Mouse (Mus musculus): Measurements from ENCODE around the gene Rnls. TPM values are rescaled to one million over a fixed set of nuclear protein-coding genes. Genes with fewer than 3 reads are reported as not detected.

Gene Rnls
- polyA plus RNA-seq, 1 experiment from 2014 or later = 6.0 TPM

- 90% methylated on average over 2 of the region's 2 CpGs for WGBS
- no peak overlapping the region for H3K4me3 ChIP-seq (ENCODE audit: low read depth, low read length)
- DNase-seq (ENCODE audit: low spot score) (no peak), ATAC-seq (replicated peaks; ENCODE audit: low FRiP score) (no peak)
- H3K27ac ChIP-seq (ENCODE audit: low read depth, low read length) = no peak overlapping the region
- H3K27me3 ChIP-seq (ENCODE audit: control insufficient read depth, insufficient read depth, low read length) = no peaks in the 10 kb centered on the region
- no peaks in the 10 kb centered on the region for H3K36me3 ChIP-seq (ENCODE audit: control insufficient read depth, insufficient read depth, low read length)
- no peak overlapping the region for H3K4me2 ChIP-seq (ENCODE audit: low read depth, low read length, severe bottlenecking)
- no peaks in the 10 kb centered on the region for H3K4me1 ChIP-seq (replicated peaks; ENCODE audit: control insufficient read depth, insufficient read depth, low read length)
- no peaks in the 10 kb centered on the region for H3K9me3 ChIP-seq (ENCODE audit: control insufficient read depth, low read length)
- H3K9ac ChIP-seq (ENCODE audit: low read length) = no peak overlapping the region
Observed at GRCm38 (mm10) chr19:33159897-33160296, 232.2 kb downstream of the Rnls start.

GRCm38 (mm10) chr19:33159192-33159591 is 232.9 kb downstream of the Rnls start:
- WGBS = 94% methylated on average over 1 of the region's 1 CpGs
- Histone ChIP-seq H3K27ac (ENCODE audit: low read depth, low read length) (no peak overlapping the region), H3K4me1 (replicated peaks; ENCODE audit: control insufficient read depth, insufficient read depth, low read length) (no peaks in the 10 kb centered on the region), H3K9me3 (ENCODE audit: control insufficient read depth, low read length) (no peaks in the 10 kb centered on the region), H3K9ac (ENCODE audit: low read length) (no peak overlapping the region), H3K36me3 (ENCODE audit: control insufficient read depth, insufficient read depth, low read length) (no peaks in the 10 kb centered on the region), H3K27me3 (ENCODE audit: control insufficient read depth, insufficient read depth, low read length) (no peaks in the 10 kb centered on the region), H3K4me2 (ENCODE audit: low read depth, low read length, severe bottlenecking) (no peak overlapping the region), H3K4me3 (ENCODE audit: low read depth, low read length) (no peak overlapping the region)
- DNase-seq (ENCODE audit: low spot score) (no peak), ATAC-seq (replicated peaks; ENCODE audit: low FRiP score) (no peak)

GRCm38 (mm10) chr19:33158234-33158633 is 233.9 kb downstream of the Rnls start:
- H3K9ac ChIP-seq (ENCODE audit: low read length) = no peak overlapping the region
- no peaks in the 10 kb centered on the region for H3K9me3 ChIP-seq (ENCODE audit: control insufficient read depth, low read length)
- DNase-seq (ENCODE audit: low spot score) (no peak), ATAC-seq (replicated peaks; ENCODE audit: low FRiP score) (no peak)
- H3K4me3 ChIP-seq (ENCODE audit: low read depth, low read length) = no peak overlapping the region
- H3K27me3 ChIP-seq (ENCODE audit: control insufficient read depth, insufficient read depth, low read length) = no peaks in the 10 kb centered on the region
- H3K4me1 ChIP-seq (replicated peaks; ENCODE audit: control insufficient read depth, insufficient read depth, low read length) = no peaks in the 10 kb centered on the region
- H3K36me3 ChIP-seq (ENCODE audit: control insufficient read depth, insufficient read depth, low read length) = no peaks in the 10 kb centered on the region
- 83% methylated on average over 2 of the region's 2 CpGs for WGBS
- H3K27ac ChIP-seq (ENCODE audit: low read depth, low read length) = no peak overlapping the region
- H3K4me2 ChIP-seq (ENCODE audit: low read depth, low read length, severe bottlenecking) = no peak overlapping the region

GRCm38 (mm10) chr19:33148411-33148810 is 243.7 kb downstream of the Rnls start:
- 80% methylated on average over 3 of the region's 3 CpGs for WGBS

DNA sequence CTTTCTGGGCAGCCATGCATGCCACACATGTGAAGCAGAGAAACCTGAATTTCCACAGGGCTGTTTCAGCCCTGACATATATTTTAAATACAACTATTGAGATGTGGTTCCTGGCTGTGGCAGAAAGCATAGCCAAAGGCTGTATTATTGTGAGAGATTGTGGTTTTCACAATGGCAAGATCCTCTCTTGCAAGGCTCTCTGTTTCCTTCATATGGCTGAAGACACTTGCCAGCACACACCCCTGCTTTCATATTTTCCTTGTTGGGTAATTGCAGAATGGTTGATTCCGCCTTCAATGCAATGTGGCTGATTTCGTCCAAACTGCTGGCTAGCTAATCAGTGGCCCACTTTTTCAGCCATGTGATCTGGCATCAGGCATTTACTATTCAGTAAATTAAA is 248.9 kb downstream of the Rnls start:
- Histone ChIP-seq H3K27ac (ENCODE audit: low read depth, low read length) (no peak overlapping the region), H3K27me3 (ENCODE audit: control insufficient read depth, insufficient read depth, low read length) (no peaks in the 10 kb centered on the region), H3K36me3 (ENCODE audit: control insufficient read depth, insufficient read depth, low read length) (no peaks in the 10 kb centered on the region), H3K9ac (ENCODE audit: low read length) (no peak overlapping the region), H3K9me3 (ENCODE audit: control insufficient read depth, low read length) (no peaks in the 10 kb centered on the region), H3K4me3 (ENCODE audit: low read depth, low read length) (no peak overlapping the region), H3K4me1 (replicated peaks; ENCODE audit: control insufficient read depth, insufficient read depth, low read length) (no peaks in the 10 kb centered on the region), H3K4me2 (ENCODE audit: low read depth, low read length, severe bottlenecking) (no peak overlapping the region)
- 89% methylated on average over 2 of the region's 2 CpGs for whole genome bisulfite sequencing
- no peak for ATAC-seq (replicated peaks; ENCODE audit: low FRiP score)
- no peak for DNase-seq (ENCODE audit: low spot score)

More at GRCm38 (mm10) chr19:33148411-33148810, 243.7 kb downstream of the Rnls start:
- ATAC-seq (replicated peaks; ENCODE audit: low FRiP score) = no peak
- H3K27ac ChIP-seq (ENCODE audit: low read depth, low read length) = no peak overlapping the region
- no peak overlapping the region for H3K9ac ChIP-seq (ENCODE audit: low read length)
- no peak overlapping the region for H3K4me3 ChIP-seq (ENCODE audit: low read depth, low read length)
- no peak for DNase-seq (ENCODE audit: low spot score)
- no peaks in the 10 kb centered on the region for H3K36me3 ChIP-seq (ENCODE audit: control insufficient read depth, insufficient read depth, low read length)
- no peaks in the 10 kb centered on the region for H3K27me3 ChIP-seq (ENCODE audit: control insufficient read depth, insufficient read depth, low read length)
- no peak overlapping the region for H3K4me2 ChIP-seq (ENCODE audit: low read depth, low read length, severe bottlenecking)
- no peaks in the 10 kb centered on the region for H3K4me1 ChIP-seq (replicated peaks; ENCODE audit: control insufficient read depth, insufficient read depth, low read length)
- no peaks in the 10 kb centered on the region for H3K9me3 ChIP-seq (ENCODE audit: control insufficient read depth, low read length)

DNA sequence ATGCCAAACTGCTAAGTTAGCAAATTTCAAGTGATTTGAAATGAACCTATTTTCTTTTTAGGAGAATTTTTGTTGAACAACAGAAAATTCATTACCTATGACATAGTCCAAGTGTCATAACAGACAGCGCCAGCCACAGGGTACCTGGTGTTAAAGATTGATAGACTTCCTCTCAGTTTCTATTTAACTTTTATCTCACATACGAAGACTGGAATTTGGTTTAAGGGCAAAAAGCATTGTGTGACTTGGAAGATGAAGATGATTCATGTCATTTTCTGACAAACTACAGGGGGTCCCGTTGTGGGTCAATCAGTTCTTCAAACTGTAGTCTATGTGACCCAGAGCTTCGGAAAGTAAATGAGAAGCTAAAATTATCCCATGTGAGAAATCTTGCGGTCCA is 254.8 kb downstream of the Rnls start:
- Histone ChIP-seq H3K4me1 (replicated peaks; ENCODE audit: control insufficient read depth, insufficient read depth, low read length) (no peaks in the 10 kb centered on the region), H3K9me3 (ENCODE audit: control insufficient read depth, low read length) (no peaks in the 10 kb centered on the region), H3K36me3 (ENCODE audit: control insufficient read depth, insufficient read depth, low read length) (no peaks in the 10 kb centered on the region), H3K4me3 (ENCODE audit: low read depth, low read length) (no peak overlapping the region), H3K9ac (ENCODE audit: low read length) (no peak overlapping the region), H3K27ac (ENCODE audit: low read depth, low read length) (no peak overlapping the region), H3K4me2 (ENCODE audit: low read depth, low read length, severe bottlenecking) (no peak overlapping the region), H3K27me3 (ENCODE audit: control insufficient read depth, insufficient read depth, low read length) (no peaks in the 10 kb centered on the region)
- ATAC-seq (replicated peaks; ENCODE audit: low FRiP score) (no peak), DNase-seq (ENCODE audit: low spot score) (no peak)
- WGBS = 91% methylated on average over 5 of the region's 5 CpGs

DNA sequence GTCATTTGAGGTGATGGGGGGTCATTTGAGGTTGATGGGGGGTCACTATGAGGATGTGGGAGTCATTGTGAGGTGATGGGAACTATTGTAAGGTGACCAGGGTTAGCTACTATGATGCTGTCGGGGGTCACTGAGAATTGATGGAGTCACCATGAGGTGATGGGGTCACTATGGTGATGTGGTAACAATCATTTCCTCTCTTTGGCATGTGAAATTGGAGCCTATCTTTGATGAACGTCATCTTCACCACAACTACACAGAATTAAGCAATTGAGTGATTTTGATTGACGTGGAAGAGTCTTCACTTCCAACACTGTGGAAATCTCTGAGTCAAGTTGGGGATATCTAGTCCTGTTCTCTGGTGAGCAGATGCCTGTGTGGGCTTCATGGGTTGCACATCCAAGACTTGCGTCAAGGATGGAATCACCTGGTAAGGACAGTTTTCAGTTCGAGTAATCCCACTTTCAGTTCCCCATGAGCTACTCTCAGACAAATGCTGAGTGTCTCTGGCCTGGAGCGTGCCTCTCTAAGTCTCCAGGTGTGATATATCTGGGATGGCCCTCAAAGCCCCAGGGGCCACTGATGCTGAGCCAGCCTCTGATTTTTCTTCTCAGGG is 269.4 kb downstream of the Rnls start:
- H3K9ac ChIP-seq (ENCODE audit: low read length) = no peak overlapping the region
- no peak for DNase-seq (ENCODE audit: low spot score)
- H3K4me2 ChIP-seq (ENCODE audit: low read depth, low read length, severe bottlenecking) = no peak overlapping the region
- H3K27ac ChIP-seq (ENCODE audit: low read depth, low read length) = no peak overlapping the region
- H3K4me3 ChIP-seq (ENCODE audit: low read depth, low read length) = no peak overlapping the region
- H3K4me1 ChIP-seq (replicated peaks; ENCODE audit: control insufficient read depth, insufficient read depth, low read length) = 0 out of 2 replicates have a peak, but pooled peaks cover 2% of the 10 kb centered on the region
- H3K9me3 ChIP-seq (ENCODE audit: control insufficient read depth, low read length) = no peaks in the 10 kb centered on the region
- 91% methylated on average over 6 of the region's 6 CpGs for WGBS
- no peak for ATAC-seq (replicated peaks; ENCODE audit: low FRiP score)
- no peaks in the 10 kb centered on the region for H3K27me3 ChIP-seq (ENCODE audit: control insufficient read depth, insufficient read depth, low read length)
- no peaks in the 10 kb centered on the region for H3K36me3 ChIP-seq (ENCODE audit: control insufficient read depth, insufficient read depth, low read length)

GRCm38 (mm10) chr19:33119947-33120346 is 272.1 kb downstream of the Rnls start:
- Histone ChIP-seq H3K27ac (ENCODE audit: low read depth, low read length) (no peak overlapping the region), H3K9ac (ENCODE audit: low read length) (no peak overlapping the region), H3K4me3 (ENCODE audit: low read depth, low read length) (no peak overlapping the region), H3K9me3 (ENCODE audit: control insufficient read depth, low read length) (no peaks in the 10 kb centered on the region), H3K4me2 (ENCODE audit: low read depth, low read length, severe bottlenecking) (no peak overlapping the region), H3K27me3 (ENCODE audit: control insufficient read depth, insufficient read depth, low read length) (no peaks in the 10 kb centered on the region), H3K36me3 (ENCODE audit: control insufficient read depth, insufficient read depth, low read length) (no peaks in the 10 kb centered on the region), H3K4me1 (replicated peaks; ENCODE audit: control insufficient read depth, insufficient read depth, low read length) (0 out of 2 replicates have a peak, but pooled peaks cover 2% of the 10 kb centered on the region)
- WGBS = 82% methylated on average over 5 of the region's 5 CpGs
- DNase-seq (ENCODE audit: low spot score) = no peak
- ATAC-seq (replicated peaks; ENCODE audit: low FRiP score) = no peak

DNA sequence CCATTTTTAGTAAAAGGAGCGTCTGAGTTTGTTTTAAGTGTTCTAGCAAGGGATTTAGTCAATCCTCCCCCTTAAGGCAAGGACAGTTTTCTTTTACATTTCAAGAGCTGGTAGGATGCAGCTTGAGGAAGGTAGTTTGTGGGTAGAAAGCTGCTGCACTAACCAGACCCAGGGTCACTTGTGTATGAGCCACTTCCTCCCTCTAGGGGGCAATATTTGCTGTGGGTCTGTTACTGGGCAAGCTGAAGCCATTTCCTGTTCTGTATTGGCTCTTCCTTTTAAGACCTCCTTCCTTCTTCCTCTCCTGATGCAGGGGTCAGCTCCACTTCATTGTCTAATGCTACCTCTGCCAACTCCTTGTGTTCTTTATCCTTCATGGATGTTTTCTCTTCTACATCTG is 273.2 kb downstream of the Rnls start:
- Histone ChIP-seq H3K9ac (ENCODE audit: low read length) (no peak overlapping the region), H3K4me3 (ENCODE audit: low read depth, low read length) (no peak overlapping the region), H3K27ac (ENCODE audit: low read depth, low read length) (no peak overlapping the region), H3K27me3 (ENCODE audit: control insufficient read depth, insufficient read depth, low read length) (no peaks in the 10 kb centered on the region), H3K4me2 (ENCODE audit: low read depth, low read length, severe bottlenecking) (no peak overlapping the region), H3K9me3 (ENCODE audit: control insufficient read depth, low read length) (no peaks in the 10 kb centered on the region), H3K36me3 (ENCODE audit: control insufficient read depth, insufficient read depth, low read length) (no peaks in the 10 kb centered on the region), H3K4me1 (replicated peaks; ENCODE audit: control insufficient read depth, insufficient read depth, low read length) (no peaks in the 10 kb centered on the region)
- DNase-seq (ENCODE audit: low spot score) = no peak
- ATAC-seq (replicated peaks; ENCODE audit: low FRiP score) = no peak
- 88% methylated on average over 1 of the region's 1 CpGs for WGBS

Data from forebrain, embryonic 11.5 days (tissue).